Mouse (Mus musculus) urinary bladder, postnatal 36 days (tissue): ENCODE measurements around the gene Gatd1.
"Not testable (repeated sequence)": the region's sequence is repeated elsewhere in the genome, so short reads cannot be mapped to it uniquely, and the experiment has no call there.

Experiments
- DNase-seq, 2 experiments: peaks; one replicate each; pipeline ENCODE4 v3.0.0; 2022; ENCODE audit warnings: low spot score in 2 of 2, mixed read lengths in 1 of 2

Gatd1 gene

DNA sequence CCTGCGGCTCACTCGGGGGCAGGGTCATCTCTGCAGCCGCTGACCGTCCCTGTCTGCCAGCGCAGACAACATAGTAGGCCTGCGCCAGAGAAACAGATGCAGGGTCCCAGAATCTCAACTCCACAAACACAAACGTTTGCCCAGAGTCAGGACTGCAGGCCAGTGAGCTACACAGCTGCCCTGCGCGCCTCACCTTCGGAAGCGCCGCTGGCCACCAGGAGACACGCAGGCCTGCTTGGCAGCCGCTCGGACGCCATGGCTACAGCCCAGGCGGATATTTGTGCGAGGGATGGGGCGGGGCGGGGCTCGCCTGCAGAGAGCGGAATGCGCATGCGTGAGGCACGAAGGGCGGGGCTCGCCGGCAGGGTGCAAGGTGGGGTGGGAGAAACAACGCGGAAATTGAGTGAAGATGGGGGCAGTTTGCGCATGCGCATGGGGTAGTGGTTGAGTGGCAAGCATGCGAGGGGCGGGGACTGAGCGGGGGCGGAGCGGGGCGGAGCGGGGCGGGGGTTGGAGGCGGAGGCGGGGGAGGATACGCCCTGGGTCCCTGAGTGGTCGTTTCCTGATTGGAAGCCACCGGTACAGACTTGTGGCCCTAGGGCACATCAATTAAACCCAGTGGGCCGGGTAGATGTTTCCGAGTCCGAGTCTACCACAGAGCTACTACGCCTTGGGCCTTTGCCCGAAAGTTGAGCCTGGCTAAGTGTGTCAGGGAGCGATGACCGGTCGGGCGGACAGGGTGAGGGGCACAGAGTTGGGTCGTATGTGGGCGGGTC lies at the start of gene Gatd1:
TSS of gene Gatd1 (minus strand) at position 328 of the 776 bp plus-strand sequence.
- DNase-seq: peak; percentile 98 to 100

DNA sequence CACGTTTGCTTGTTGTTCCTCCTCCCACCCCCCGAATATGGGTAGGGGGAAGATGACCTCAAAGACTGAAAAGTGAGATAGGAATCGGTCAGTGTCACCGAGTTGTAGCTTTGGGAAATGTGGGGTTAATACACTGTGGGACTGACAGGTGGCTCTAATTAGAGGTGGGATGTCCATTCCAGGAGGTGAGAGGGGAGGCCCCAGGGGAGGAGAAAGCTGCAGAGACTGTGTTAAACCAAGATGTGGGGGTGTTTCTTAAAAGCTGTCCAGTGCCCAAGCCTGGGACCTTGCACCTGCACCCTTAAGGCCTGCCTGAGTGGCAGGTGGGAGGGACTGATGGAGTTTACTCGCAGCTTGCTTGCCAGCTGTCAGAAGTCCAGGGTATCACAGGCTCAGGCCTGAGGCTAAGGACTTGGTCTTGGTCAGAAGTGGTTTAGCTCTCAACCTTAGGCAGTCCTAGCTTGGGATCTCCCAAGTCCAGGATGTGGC lies 48.4 kb upstream of the Gatd1 start:
- no peak for DNase-seq

DNA sequence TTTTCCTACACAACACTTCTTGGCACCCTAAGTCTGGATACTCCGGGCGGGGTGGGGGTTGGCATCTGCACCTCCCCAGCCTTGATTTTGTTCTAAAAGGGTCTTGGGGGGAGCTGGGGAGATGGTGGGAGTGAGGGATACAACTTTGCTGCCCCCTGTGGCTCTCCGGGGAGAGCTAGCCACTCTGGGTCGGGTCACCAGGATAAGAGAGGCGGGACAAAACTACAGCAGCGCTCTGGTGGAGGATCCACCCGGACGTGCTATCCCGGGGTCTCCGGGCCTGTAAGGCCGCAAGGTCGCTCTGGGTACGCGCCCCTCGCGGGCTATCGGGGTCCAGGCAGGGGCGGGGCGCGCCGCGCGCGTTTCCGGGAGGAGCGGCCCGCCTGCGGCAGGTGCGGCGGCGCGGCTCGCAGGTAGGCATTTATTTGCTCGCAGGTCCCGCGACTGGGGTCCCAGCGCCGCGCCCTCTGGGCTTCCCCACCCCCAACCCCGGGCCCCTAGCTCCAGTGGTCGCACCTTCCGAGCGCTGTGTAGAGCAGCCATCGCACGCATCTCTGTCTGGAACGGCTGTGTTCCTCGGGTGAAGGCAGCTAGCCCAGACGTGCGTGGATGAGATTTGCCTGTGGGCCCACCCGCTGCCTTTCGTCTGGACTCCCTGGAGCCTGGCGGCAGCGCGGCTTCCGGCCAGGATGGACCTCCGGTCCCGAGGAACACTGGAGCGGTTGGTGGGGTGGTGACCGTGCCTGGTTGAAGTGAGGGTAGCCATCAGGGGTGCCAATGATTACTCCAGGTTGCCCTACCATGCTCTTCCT lies 47.8 kb upstream of the Gatd1 start:
- DNase-seq: no peak

DNA sequence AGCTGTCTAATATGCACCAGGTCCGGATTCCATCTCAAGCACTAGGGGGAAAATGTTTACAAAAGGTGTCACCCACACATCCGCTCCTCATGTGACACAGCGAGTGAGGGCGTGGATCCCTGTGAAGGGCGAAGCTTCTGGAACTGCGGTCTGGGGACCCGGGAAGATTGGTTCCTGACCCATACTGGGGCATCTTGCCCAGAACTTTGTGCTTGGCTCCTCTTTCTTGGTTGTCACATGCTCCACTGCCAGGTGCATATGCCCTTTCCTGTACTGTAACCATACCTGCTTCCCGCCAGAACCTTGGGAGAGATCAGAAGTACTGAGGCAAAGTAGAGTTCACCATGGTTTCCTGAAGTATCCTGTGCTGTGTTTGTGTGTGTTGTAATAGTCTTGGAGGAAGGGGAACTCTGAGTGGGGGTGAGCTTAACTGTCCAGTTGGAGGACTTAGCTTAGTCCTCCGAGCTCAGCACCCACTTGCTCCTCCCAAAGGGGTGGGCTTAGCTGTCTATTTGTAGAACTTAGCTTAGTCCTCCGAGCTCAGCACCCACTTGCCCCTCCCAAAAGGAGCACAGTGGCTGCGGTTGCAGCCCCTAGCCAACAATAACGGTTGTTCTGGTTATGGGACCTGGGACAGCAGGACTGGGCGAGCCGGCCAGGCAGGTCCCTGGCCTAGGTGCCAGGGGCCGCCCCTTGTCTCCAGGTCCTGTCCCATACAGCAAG lies 46.6 kb upstream of the Gatd1 start, which contains the start of gene Cracr2b:
TSS of gene Cracr2b (plus strand) at position 704 of the 723 bp plus-strand sequence.
- peak in 1 of 2 experiments; percentile 44 for DNase-seq

DNA sequence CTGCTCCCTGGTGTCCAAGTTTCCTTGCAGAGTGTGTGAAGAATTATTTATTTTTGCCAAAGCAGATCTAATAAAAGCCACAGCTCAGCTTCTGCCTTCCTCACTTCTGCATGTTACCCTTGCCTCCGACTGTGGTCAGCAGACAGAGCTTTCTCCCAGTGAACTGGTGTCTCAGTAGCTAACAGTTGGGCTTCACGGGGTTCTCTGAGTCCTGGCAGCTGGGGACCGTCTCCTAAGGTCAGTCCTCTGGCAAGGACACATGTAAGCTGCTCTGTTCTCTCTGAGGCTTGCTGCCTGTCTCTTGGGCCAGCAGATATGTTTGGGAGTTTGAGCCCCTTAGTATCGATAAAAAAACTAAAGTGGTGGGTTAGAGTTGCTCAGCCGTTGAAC lies 46.1 kb upstream of the Gatd1 start:
- DNase-seq: no peak

DNA sequence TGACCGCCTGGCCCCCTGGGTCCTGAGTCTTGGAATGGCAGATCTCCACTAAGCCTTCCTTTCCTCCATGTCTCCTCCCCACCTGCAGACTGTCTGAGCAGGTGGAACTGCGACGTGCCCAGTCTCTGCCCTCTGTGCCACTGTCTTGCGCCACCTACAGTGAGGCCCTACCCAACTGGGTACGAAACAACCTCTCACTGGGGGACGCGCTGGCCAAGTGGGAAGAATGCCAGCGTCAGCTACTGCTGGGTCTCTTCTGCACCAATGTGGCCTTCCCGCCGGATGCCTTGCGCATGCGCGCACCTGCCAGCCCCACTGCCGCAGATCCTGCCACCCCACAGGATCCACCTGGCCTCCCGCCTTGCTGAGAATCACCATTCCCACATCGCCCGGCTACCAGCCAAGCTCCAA lies 45.4 kb upstream of the Gatd1 start:
- no peak for DNase-seq

DNA sequence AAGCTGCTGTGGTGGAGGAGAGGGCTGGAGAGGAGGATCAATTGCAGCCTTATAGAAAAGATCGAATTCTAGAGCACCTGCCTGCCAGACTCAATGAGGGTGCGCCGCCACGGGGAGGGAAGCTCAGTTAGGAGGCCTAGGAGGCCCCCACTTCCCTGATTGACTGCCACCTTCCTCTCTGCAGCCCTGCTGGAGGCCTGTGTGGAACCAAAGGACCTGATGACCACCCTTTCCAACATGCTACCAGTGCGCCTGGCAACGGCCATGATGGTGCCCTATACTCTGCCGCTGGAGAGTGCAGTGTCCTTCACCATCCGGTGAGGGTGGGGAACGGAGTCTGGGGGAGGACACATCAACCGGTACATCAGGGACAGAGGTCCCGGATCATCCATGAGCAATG lies 44.7 kb upstream of the Gatd1 start:
- no peak for DNase-seq

DNA sequence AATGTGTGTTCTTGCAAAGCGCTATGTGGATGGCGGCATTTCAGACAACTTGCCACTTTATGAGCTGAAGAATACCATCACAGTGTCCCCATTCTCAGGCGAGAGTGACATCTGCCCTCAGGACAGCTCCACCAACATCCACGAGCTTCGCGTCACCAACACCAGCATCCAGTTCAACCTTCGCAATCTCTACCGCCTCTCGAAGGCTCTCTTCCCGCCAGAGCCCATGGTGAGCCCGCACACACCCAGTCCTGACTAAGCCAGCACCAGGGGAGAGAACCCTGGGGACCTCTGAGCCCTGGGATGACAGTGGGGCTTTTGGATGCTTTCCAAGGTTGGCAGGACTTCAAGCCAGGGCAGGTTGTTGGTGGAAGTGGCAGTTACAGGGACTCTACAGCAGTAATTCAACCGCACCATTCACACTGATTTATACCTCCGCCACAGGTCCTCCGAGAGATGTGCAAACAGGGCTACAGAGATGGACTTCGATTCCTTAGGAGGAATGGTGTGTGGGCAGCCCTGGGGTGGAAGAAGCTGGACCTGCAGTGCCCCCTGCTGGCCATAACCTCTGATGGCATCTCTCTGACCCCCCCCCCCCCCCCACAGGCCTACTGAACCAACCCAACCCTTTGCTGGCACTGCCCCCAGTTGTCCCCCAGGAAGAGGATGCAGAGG lies 44.2 kb upstream of the Gatd1 start:
- no peak for DNase-seq

DNA sequence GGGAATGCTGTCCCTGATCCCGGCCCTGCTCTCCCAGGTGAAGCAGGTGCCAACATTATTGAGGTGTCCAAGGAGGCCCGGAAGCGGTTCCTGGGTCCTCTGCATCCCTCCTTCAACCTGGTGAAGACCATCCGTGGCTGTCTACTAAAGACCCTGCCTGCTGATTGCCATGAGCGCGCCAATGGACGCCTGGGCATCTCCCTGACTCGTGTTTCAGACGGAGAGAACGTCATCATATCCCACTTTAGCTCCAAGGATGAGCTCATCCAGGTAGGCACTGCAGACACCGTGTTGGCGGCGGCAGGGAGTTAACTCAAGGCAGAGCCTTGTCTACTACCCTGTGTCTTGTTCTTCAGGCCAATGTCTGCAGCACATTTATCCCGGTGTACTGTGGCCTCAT lies 43.3 kb upstream of the Gatd1 start:
- DNase-seq: no peak

DNA sequence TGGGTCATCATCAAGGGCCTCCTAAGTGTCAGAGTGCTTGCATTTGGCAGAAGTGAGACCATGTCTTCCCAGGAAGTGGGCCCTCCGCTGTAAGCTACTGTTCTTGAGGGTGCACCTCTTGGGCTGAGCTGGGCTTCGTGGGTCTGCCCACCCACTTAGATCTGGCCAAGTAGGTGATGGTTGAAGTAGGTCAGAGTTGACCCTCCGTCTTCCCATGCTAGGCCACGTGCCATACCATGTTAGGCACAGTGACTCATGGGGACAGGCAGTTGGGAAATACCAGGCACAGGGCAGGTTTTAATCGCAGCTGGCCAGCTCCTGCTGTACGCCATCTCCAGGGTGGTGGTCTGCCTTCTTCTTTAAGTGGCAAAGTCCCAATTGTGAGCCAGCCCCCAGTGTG lies 42.8 kb upstream of the Gatd1 start:
- DNase-seq: peak in 1 of 2 experiments; percentile 78

DNA sequence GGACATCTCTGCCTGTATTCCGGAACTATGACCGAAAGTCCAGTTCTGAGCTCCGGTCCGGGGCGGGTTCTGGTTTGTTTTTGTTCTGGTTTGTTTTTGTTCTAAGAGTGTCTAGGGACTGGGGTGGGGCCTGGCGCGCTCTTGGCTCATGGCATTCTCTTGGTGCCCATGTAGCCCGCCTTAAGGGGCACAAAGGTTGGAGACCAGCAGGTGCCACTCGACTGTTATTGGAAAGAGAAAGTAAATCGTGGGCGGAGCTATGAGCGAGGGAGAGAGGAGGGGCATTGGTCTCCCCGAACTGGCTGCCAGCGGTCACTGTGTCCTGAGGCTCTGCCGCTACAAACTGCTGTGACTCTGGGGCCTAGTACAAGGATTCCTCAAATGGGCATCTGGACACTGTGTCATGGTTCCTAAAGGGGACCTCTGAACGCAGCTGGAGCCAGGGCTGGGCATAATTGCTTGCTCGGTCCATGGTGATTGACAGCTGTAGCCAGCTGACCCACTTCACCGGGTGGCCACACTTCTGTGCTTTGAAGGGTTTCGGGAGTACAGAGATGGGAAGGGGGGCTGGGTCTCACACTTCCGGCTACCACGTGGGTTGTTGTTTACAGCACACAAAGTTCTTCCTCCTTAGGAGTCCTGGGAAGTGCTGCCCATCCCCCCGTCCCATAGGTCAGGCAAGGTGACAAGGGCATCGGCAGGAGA lies 41.8 kb upstream of the Gatd1 start:
- peak in 1 of 2 experiments; percentile 82 for DNase-seq

DNA sequence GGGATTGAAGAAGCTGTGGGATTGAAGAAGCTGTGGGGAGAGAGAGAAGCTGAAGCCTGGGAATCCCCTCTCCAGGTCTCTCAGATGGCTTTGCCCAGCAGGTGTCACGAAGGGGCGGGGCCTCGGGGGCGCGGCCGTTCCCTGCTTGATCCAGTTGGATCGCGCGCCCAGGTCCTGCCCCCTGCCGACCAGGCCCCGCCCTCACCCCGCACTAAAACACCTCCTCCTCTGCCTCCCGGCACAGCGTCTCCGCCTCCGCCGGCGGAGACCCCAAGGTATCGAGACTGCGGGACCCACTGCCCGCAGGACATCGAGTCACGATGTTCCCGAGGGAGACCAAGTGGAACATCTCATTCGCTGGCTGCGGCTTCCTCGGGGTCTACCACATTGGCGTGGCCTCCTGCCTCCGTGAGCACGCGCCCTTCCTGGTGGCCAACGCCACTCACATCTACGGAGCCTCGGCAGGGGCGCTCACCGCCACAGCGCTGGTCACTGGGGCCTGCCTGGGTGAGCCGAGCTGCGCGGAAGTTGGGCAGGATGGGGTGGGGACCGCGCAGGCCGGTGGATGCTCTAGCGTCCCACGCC lies 41.1 kb upstream of the Gatd1 start, which contains the start of gene Pnpla2:
TSS of gene Pnpla2 (plus strand) at position 232 of the 585 bp plus-strand sequence.
- DNase-seq: peak; percentile 92 to 97

DNA sequence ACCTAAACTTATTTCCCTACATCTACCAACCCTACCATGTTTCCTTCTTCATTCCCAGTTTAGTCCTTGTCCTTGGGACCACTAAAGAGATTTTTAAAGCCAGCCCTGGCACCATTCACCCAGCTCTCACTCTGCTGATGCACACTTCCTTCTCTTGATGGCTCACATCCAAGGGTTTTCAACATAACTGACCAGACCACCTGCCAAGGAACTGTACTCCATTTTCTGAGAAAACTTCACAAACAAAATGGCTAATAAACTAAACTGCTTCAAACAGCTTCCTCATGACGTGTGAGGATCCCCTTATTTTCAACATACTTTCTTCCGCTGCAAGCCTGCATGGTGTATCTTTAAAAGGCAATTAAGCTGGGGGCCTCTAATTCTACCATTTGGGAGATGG lies 39.7 kb upstream of the Gatd1 start:
- no peak for DNase-seq

DNA sequence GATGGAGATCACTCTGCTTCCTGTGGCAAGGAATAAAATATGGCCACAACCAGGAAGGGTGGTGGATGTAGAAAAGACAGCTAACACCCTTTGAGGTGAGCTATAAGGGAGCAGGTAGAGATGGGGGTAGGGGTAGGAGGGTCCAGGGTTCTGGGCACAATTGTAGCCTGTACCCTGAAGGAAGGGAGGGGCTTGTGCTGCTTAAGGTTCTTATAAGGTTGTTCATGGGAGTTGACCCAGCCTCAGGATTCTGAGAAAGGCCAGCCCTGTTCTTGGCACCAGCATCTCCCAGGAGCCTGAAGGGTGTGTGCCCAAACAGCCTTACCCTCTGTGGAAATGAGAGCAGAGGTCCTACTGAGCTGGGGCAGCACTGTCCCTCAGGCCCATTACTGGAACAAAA lies 38.0 kb upstream of the Gatd1 start:
- no peak for DNase-seq

DNA sequence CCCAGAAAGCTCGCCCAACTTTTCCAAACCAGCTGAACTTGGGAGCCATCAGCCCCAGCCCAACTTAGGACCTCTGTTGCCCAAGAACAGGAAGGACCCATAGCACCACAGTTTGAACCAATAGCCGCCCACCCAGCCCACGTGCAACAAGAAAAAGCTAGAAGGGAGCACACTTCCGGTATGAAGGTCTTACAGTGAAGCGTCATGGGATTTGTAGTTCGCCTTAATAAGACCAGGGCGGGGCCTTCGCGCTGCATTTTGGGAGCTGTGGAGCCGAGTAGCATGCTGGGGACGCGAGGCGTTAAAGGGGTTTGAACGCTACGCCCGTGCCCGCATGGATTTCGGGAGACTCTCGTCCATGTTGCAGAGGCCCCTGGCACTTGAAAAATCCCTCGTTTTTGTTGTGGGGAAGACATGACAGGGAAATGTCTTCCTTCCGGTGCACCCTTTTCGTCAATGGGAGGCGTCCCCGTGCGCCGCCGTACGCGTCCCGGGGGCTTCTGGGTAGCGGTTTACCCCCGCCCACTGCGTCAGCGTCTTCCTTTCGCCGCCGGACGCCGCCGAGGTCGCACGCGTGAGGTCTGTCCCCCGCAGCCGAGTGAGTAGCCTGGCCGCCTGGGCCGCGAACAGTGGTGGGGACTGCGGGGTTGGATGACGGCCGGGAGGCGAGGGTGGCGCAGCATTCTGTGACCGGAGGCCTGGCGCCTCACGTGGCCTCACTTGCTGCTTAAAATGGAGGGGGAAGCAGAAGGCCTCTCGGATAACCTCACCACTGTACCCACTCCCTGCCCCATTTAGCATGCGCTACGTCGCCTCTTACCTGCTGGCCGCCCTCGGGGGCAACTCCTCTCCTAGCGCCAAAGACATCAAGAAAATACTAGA lies 33.4 kb upstream of the Gatd1 start, which contains the start of gene Rplp2:
TSS of gene Rplp2 (plus strand) at position 261 of the 882 bp plus-strand sequence.
- DNase-seq: peak; percentile 90 to 94

DNA sequence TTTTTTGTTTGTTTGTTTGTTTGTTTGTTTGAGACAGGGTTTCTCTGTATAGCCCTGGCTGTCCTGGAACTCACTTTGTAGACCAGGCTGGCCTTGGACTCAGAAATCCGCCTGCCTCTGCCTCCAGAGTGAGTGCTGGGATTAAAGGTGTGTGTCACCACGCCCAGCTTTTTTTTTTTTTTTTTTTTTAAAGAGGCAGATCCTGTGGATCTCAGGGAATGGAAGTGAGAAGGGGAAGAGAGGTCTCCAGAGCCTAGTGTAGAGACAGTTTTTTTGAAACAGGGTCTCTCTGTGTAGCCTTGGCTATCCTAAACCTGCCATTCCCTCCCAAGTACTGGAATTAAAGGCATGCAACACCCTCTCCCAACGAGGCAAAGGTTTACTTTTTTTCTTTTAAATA lies 32.4 kb upstream of the Gatd1 start:
- DNase-seq: not testable (repeated sequence)

DNA sequence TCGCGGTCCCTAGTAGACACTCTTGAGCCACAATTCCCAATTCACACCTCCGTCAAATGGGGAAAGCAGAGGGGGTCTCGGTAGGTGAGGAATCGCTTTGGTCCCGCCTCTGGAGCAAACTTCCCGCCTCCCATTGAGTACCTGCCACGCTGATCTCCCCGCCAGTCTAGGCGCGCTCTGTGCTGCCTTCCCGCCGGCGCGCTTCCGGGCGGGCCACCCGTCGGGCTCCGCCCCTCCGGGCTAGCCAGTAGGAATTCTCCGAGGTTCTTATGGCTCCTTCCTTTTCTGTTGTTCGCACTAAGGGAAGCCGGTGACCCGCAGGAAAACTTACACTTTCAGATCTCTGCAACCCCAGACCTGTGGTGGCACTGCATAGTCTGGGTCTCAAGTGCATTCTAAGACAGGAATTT lies 29.9 kb upstream of the Gatd1 start, which contains the start of gene Pidd1:
TSS of gene Pidd1 (minus strand) at position 198 of the 410 bp plus-strand sequence.
- DNase-seq: peak in 1 of 2 experiments; percentile 69

DNA sequence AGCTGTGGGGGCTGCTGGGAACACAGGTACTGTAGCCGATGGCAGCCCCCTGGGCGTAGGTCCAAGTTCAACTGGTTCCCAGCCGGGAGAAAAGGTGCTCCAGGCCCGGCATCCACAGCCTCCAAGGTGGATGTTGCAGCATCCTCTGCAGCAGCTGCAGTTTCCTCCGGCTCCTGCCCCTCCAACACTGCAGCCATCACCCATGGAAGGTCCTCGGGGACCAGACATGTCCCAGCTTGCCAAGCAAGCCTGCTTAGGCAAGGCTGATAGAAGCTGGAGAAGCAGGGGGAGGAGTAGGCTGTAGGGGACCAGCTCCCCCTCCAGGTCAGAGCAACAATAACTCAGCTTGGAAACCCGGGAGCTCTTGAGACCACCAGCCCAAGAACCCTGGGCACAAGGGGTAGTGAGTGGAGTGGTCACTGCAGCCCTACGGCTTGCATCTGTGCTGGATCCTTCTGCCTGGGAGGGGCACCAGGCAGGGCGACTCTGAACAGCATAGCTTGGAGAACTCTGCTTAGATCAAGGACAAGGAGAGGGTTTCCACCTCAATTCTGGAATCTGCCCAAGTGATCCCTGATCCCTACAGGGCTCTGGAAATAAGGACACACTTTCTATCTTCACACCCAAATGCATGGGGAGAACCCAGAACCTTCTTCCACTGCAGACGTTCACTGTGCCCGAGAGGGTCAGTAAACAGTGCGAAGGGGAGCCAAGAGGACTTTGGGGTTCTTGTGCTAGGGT lies 29.3 kb upstream of the Gatd1 start:
- no peak for DNase-seq
